Mouse (Mus musculus): ENCODE measurements around the gene Cxcr5.

- TF ChIP-seq GATA1 (IDR thresholded peaks at IDR 0.05; ENCODE audit: borderline replicate concordance, low read length) (no peak), FLI1 (IDR thresholded peaks at IDR 0.05; ENCODE audit: low read length) (no peak)
Measured at GRCm38 (mm10) chr9:44602766-44603165, 41.1 kb upstream of the Cxcr5 start.

Data from megakaryocyte, embryonic 14.5 days (primary cell).